Mouse (Mus musculus) adrenal gland, postnatal 0 days (tissue): ENCODE data around the gene Cyp2d12. TPM values are rescaled to one million over a fixed set of nuclear protein-coding genes. Genes with fewer than 3 reads are reported as not detected.

Experiments
- microRNA-seq: library from miRNA; unstranded; fragments of <30 nt; microRNA quantifications from one replicate; pipeline ENCODE4, GENCODE M21; 2016; ENCODE audit warnings: borderline replicate concordance; ENCODE audit not compliant: insufficient number of aligned reads
- polyA plus RNA-seq: library from polyadenylated mRNA; unstranded; fragments of >200 nt; fragmentation: Nextera tagmentation; extraction: Ambion mirVana; gene quantifications from 2 replicates; pipeline ENCODE4 v1.2.1, GENCODE M21; 2015

The Cyp2d12 gene
- not detected in 2 replicates for polyA plus RNA-seq

GRCm38 (mm10) chr15:82554531-82555230 lies at the start of gene Cyp2d12:
Gene Cyp2d12, plus strand, starts transcription at chr15:82555072.

Small RNA genes lying within 50 kb of the gene (microRNA-seq; reads per million reads assigned to microRNA genes)
- gene Gm27924 (not detected), gene Gm28023 (not detected)

Other genes with a start within 250 kb of the Cyp2d12 start
- 52.3 and 72.5 TPM in 2 replicates for gene Naga, start 216.1 kb upstream of the Cyp2d12 start, polyA plus RNA-seq
- 6.5 and 6.8 TPM in 2 replicates for gene Pheta2, start 216.1 kb upstream of the Cyp2d12 start, polyA plus RNA-seq
- 270 and 273 TPM in 2 replicates for gene Smdt1, start 216.1 kb upstream of the Cyp2d12 start, polyA plus RNA-seq
- gene Ndufa6, start 200.8 kb upstream of the Cyp2d12 start, polyA plus RNA-seq: 1,413 and 2,016 TPM in 2 replicates
- gene Cyp2d22, start 174.8 kb upstream of the Cyp2d12 start, polyA plus RNA-seq: 29.6 and 38.1 TPM in 2 replicates
- gene Cyp2d11, start 161.1 kb upstream of the Cyp2d12 start, polyA plus RNA-seq: not detected in 2 replicates
- gene Cyp2d10, start 147.9 kb upstream of the Cyp2d12 start, polyA plus RNA-seq: 7.0 and 10.8 TPM in 2 replicates
- 5.7 and 8.7 TPM in 2 replicates for gene Cyp2d9, start 121.6 kb upstream of the Cyp2d12 start, polyA plus RNA-seq
- gene Cyp2d34, start 65.9 kb downstream of the Cyp2d12 start, polyA plus RNA-seq: not detected in 2 replicates
- gene Cyp2d40, start 209.1 kb downstream of the Cyp2d12 start, polyA plus RNA-seq: not detected in 2 replicates
- gene Cyp2d26, start 239.2 kb downstream of the Cyp2d12 start, polyA plus RNA-seq: 12.8 and 15.1 TPM in 2 replicates